Mouse (Mus musculus) mouse embryonic stem cell (cell line): ENCODE data around the gene Scgb1b29.
"Not testable (repeated sequence)": the region's sequence is repeated elsewhere in the genome, so short reads cannot be mapped to it uniquely, and the experiment has no call there.

Experiments
- in situ Hi-C, 2 experiments: fragments of 300-500 bp; cut with MboI; formaldehyde crosslinking; loops; 1 replicate in 1 of 2; 3 replicates in 1 of 2; pipeline ENCODE4 v1.14.3; 2019 to 2020; ENCODE audit warnings: low sequenced_read_pairs in 2 of 2, low pct_unique_long_range_greater_than_20kb in 1 of 2, mixed read lengths in 1 of 2; ENCODE audit not compliant: unreplicated experiment in 1 of 2

The Scgb1b29 gene

GRCm38 (mm10) chr7:32441241-32441640, at the start of gene Scgb1b29:
Gene Scgb1b29, plus strand, starts transcription at chr7:32441541.
- in situ Hi-C loops, result not testable (repeated sequence)

- in situ Hi-C loops, result not testable (repeated sequence)
Measured at GRCm38 (mm10) chr7:32428636-32429035, 12.7 kb upstream of the Scgb1b29 start.
